Mouse (Mus musculus) lung, adult 2 months (tissue): Measurements from ENCODE around the gene Uqcrc1. TPM values are rescaled to one million over a fixed set of nuclear protein-coding genes. Genes with fewer than 3 reads are reported as not detected.

Experiments
- DNase-seq: peaks from one replicate; pipeline ENCODE4 v3.0.0; 2022
- H3K4me1 ChIP-seq: fragments of 200-500 bp; 2 replicates; pipeline ENCODE4 v1.6.1; 2011; ENCODE audit warnings: low read length; ENCODE audit not compliant: control insufficient read depth, insufficient read depth
- H3K4me3 ChIP-seq: fragments of 200-500 bp; replicated peaks from 2 replicates; pipeline ENCODE3; 2011; ENCODE audit warnings: low read depth, mild to moderate bottlenecking, control low read depth, low read length; ENCODE audit errors: extremely low read depth
- CTCF ChIP-seq: fragments of 200-500 bp; IDR thresholded peaks from 2 replicates; pipeline ENCODE4 v1.5.1; 2011; ENCODE audit warnings: mild to moderate bottlenecking, low read length, control low read depth; ENCODE audit not compliant: insufficient read depth
- POLR2A ChIP-seq: fragments of 200-500 bp; IDR thresholded peaks from 2 replicates; pipeline ENCODE4 v1.6.1; 2011; ENCODE audit warnings: low read depth, mild to moderate bottlenecking, control low read depth, low read length, borderline replicate concordance; ENCODE audit errors: extremely low read depth
- WGBS: fragments of 180-500 bp; shearing (Covaris S2); methylation state at CpG from one replicate; pipeline ENCODE4 v1.1.7; 2018; 5-methylcytosine and 5-hydroxymethylcytosine counted together
- polyA plus RNA-seq: library from polyadenylated mRNA; depleted of rRNA; stranded (reverse); fragments of >200 nt; gene quantifications from 2 replicates; pipeline ENCODE4 v1.2.3, GENCODE M21; 2012; rRNA removed

Uqcrc1 gene
- polyA plus RNA-seq, 1 experiment: 399 TPM

DNA sequence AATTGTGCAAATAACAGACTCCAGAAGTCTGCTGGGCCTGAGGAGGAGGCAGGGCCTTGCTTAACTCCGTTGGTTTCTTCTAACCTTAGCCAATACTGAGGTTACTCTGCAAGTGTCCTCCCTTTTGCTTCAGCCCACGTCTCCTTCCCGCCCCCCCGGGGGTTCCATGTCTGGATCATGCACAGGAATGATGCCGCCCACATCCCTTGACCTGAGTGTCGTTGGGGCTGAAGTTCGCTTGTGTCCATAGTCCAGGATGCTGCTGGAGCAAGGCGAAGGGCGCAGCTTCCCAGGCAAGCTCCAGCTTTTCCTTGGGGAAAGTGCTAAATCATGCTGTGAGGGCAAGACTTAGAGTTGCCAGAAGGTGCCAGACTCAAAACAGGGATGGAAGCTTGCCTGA is 60.0 kb downstream of the Uqcrc1 start:
- TF ChIP-seq POLR2A (no peak), CTCF (no peak)
- WGBS: 70% methylated on average over 9 of the region's 9 CpGs
- no peak overlapping the region for H3K4me3 ChIP-seq
- DNase-seq: no peak
- H3K4me1 ChIP-seq: 0 out of 2 replicates have a peak, but pooled peaks cover 2% of the 10 kb centered on the region

DNA sequence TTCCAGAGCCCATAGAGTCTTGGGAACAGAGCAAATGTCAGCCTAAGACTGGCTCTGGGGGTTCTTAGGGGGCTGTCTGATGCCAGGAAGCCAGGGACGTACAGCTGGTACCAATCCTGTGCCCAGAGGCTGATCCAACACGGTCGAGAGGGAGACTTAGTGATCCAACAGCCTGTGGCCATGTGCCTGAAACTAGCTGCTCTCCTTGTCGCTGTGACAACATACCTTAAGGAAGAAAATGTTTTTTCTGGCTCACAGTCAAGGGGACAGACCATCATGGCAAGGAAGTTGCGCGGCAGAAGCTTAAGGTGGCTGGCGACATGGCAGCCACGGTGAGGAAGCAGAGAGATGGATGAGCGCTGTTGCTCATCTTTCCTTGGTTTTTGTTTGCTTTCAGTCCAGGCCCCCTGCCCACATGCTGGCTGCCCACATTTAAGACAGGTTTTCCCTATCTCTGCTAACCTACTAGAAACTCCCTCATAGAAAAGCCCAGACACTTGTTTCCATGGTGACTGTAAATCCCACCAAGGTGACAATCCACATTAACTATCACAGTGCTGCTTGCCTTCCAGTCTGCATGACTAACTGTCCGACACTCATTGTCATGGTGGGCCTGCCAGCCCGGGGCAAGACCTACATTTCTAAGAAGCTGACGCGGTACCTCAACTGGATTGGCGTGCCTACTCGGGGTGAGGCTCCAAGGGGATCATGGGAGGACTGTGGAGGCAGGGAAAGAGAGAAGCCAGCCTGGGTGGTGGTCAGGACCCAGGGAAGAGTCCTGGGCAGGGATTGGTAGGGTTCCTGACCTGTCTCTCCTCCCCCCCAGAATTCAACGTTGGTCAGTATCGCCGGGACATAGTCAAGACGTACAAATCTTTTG is 62.1 kb downstream of the Uqcrc1 start:
- no peak for DNase-seq
- 64% methylated on average over 19 of the region's 19 CpGs for WGBS
- H3K4me1 ChIP-seq: 0 out of 2 replicates have a peak, but pooled peaks cover 2% of the 10 kb centered on the region
- no peak for TF ChIP-seq CTCF
- TF ChIP-seq POLR2A: no peak
- H3K4me3 ChIP-seq: no peak overlapping the region

DNA sequence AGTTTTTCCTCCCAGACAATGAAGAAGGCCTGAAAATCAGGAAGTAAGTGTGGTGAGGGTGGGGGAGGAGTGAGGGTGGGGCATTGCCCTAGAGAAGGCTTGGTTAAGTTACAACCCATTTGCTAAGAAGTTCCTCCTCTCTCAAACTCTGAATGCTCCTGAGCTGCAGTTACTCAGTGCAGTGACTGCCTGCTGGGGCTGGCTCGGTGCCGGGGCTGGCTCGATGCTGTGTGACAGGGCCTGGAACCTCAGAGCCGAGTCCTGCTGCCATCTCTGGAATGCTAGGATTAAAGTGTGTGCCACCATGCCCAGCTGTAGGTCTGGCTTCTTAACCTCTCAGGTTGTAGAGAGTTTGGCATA is 62.7 kb downstream of the Uqcrc1 start:
- Histone ChIP-seq H3K4me1 (0 out of 2 replicates have a peak, but pooled peaks cover 2% of the 10 kb centered on the region), H3K4me3 (no peak overlapping the region)
- no peak for DNase-seq
- TF ChIP-seq POLR2A: no peak
- no peak for TF ChIP-seq CTCF
- WGBS: 58% methylated on average over 4 of the region's 4 CpGs

Other genes starting within 250 kb of the Uqcrc1 start
- 22.3 and 26.1 TPM in 2 replicates for gene Prkar2a, start 247.3 kb upstream of the Uqcrc1 start, polyA plus RNA-seq
- 66.1 and 69.4 TPM in 2 replicates for gene Ip6k2, start 152.8 kb upstream of the Uqcrc1 start, polyA plus RNA-seq
- 34.1 and 42.9 TPM in 2 replicates for gene Nckipsd, start 128.3 kb upstream of the Uqcrc1 start, polyA plus RNA-seq
- 0.71 and 0.73 TPM in 2 replicates for gene Celsr3, start 110.3 kb upstream of the Uqcrc1 start, polyA plus RNA-seq
- gene Slc26a6, start 83.3 kb upstream of the Uqcrc1 start, polyA plus RNA-seq: 12.6 and 17.0 TPM in 2 replicates
- gene Tmem89, start 22.0 kb upstream of the Uqcrc1 start, polyA plus RNA-seq: 0.17 and 0.26 TPM in 2 replicates
- 7.1 and 12.2 TPM in 2 replicates for gene Col7a1, start 17.0 kb downstream of the Uqcrc1 start, polyA plus RNA-seq
- 1.0 and 2.3 TPM in 2 replicates for gene Ucn2, start 49.4 kb downstream of the Uqcrc1 start, polyA plus RNA-seq
- 49.4 and 59.8 TPM in 2 replicates for gene Pfkfb4, start 55.1 kb downstream of the Uqcrc1 start, polyA plus RNA-seq
- 918 and 1,083 TPM in 2 replicates for gene Shisa5, start 101.9 kb downstream of the Uqcrc1 start, polyA plus RNA-seq
- gene Trex1, start 123.1 kb downstream of the Uqcrc1 start, polyA plus RNA-seq: 83.7 and 86.9 TPM in 2 replicates
- gene Atrip, start 137.5 kb downstream of the Uqcrc1 start, polyA plus RNA-seq: 18.8 and 21.9 TPM in 2 replicates
- 3.5 and 3.7 TPM in 2 replicates for gene Ccdc51, start 145.9 kb downstream of the Uqcrc1 start, polyA plus RNA-seq
- 13.4 and 19.0 TPM in 2 replicates for gene Tma7, start 146.0 kb downstream of the Uqcrc1 start, polyA plus RNA-seq
- gene Plxnb1, start 158.8 kb downstream of the Uqcrc1 start, polyA plus RNA-seq: 54.1 and 61.4 TPM in 2 replicates
- gene Fbxw21, start 225.4 kb downstream of the Uqcrc1 start, polyA plus RNA-seq: not detected in 2 replicates